Mouse (Mus musculus) lung, embryonic 15.5 days (tissue): Measurements from ENCODE around the gene Prodh2. TPM values are rescaled to one million over a fixed set of nuclear protein-coding genes. Genes with fewer than 3 reads are reported as not detected.
"Not testable (repeated sequence)": the region's sequence is repeated elsewhere in the genome, so short reads cannot be mapped to it uniquely, and the experiment has no call there.

Experiments
- ATAC-seq: fragments of 200-750 bp; cut with Nextera tagmentation; 2 replicates; pipeline ENCODE4 v1.8.0; 2017; ENCODE audit warnings: moderate number of reproducible peaks, borderline replicate concordance; ENCODE audit not compliant: low FRiP score, low TSS enrichment; ENCODE audit errors: extremely low read depth
- H3K27ac ChIP-seq: fragments of 300-500 bp; sonication (generic); 2 replicates; pipeline ENCODE4 v1.5.1; 2015; ENCODE audit warnings: moderate library complexity, mild to moderate bottlenecking, inconsistent platforms
- H3K27me3 ChIP-seq: fragments of 300-500 bp; sonication (generic); 2 replicates; pipeline ENCODE4 v1.6.1; 2015; ENCODE audit warnings: inconsistent platforms
- H3K36me3 ChIP-seq: fragments of 300-500 bp; sonication (generic); 2 replicates; pipeline ENCODE4 v1.6.1; 2015; ENCODE audit warnings: inconsistent platforms
- H3K4me1 ChIP-seq: fragments of 300-500 bp; sonication (generic); 2 replicates; pipeline ENCODE4 v1.6.1; 2015; ENCODE audit warnings: inconsistent platforms
- H3K4me2 ChIP-seq: fragments of 300-500 bp; sonication (generic); 2 replicates; pipeline ENCODE4 v1.6.1; 2015; ENCODE audit warnings: inconsistent platforms, mild to moderate bottlenecking, moderate library complexity
- H3K4me3 ChIP-seq: fragments of 300-500 bp; sonication (generic); 2 replicates; pipeline ENCODE4 v1.5.1; 2015; ENCODE audit warnings: mild to moderate bottlenecking, inconsistent platforms
- H3K9ac ChIP-seq: fragments of 300-500 bp; sonication (generic); 2 replicates; pipeline ENCODE4 v1.6.1; 2015; ENCODE audit warnings: inconsistent platforms
- H3K9me3 ChIP-seq: fragments of 300-500 bp; sonication (generic); 2 replicates; pipeline ENCODE4 v1.6.1; 2016; ENCODE audit warnings: inconsistent platforms
- WGBS: fragments of 180-500 bp; shearing (Covaris S2); methylation state at CpG from one replicate; pipeline ENCODE4 v1.1.7; 2015; 5-methylcytosine and 5-hydroxymethylcytosine counted together
- polyA plus RNA-seq: library from polyadenylated mRNA; unstranded; fragments of >200 nt; fragmentation: Nextera tagmentation; extraction: Ambion mirVana; gene quantifications from 2 replicates; pipeline ENCODE4 v1.2.1, GENCODE M21; 2015

The Prodh2 gene
- polyA plus RNA-seq, 1 experiment from 2014 or later, result 0.25 TPM

GRCm38 (mm10) chr7:30457629-30458330 is 35.6 kb upstream of the Prodh2 start, which contains the start of the genes Kirrel2 and Nphs1:
Kirrel2 (minus strand) TSS chr7:30457690.
Nphs1 (plus strand) TSS chr7:30458315.
- H3K9me3 ChIP-seq, result no peaks in the 10 kb centered on the region
- no peak for ATAC-seq
- WGBS, result 2% methylated on average over 16 of the region's 16 CpGs
- H3K27ac ChIP-seq, result no peak within 1 kb of the TSS
- H3K4me2 ChIP-seq, result no peak within 1 kb of the TSS
- 0 out of 2 replicates have a peak, but pooled peaks cover 3% of the 10 kb centered on the region for H3K4me1 ChIP-seq
- H3K36me3 ChIP-seq, result no peaks in the 10 kb centered on the region
- peaks cover 97% of the 10 kb centered on the region for H3K27me3 ChIP-seq
- H3K9ac ChIP-seq, result no peak within 1 kb of the TSS
- no peak within 1 kb of the TSS for H3K4me3 ChIP-seq

- WGBS, result 30% methylated on average over 6 of the region's 6 CpGs
- no peaks in the 10 kb centered on the region for H3K36me3 ChIP-seq
- no peak overlapping the region for H3K27ac ChIP-seq
- H3K4me3 ChIP-seq, result no peak overlapping the region
- H3K4me2 ChIP-seq, result no peak overlapping the region
- H3K27me3 ChIP-seq, result peaks cover 96% of the 10 kb centered on the region
- no peaks in the 10 kb centered on the region for H3K9me3 ChIP-seq
- no peak for ATAC-seq
- H3K4me1 ChIP-seq, result no peaks in the 10 kb centered on the region
- no peak overlapping the region for H3K9ac ChIP-seq
Observed at GRCm38 (mm10) chr7:30459484-30459883, 33.9 kb upstream of the Prodh2 start.

- Histone ChIP-seq H3K36me3 (no peaks in the 10 kb centered on the region), H3K9me3 (no peaks in the 10 kb centered on the region), H3K9ac (no peak overlapping the region), H3K4me1 (no peaks in the 10 kb centered on the region), H3K27me3 (peaks cover 97% of the 10 kb centered on the region), H3K4me2 (no peak overlapping the region), H3K4me3 (no peak overlapping the region), H3K27ac (no peak overlapping the region)
- 32% methylated on average over 7 of the region's 7 CpGs for WGBS
- ATAC-seq, result no peak
Observed at GRCm38 (mm10) chr7:30463568-30463967, 29.9 kb upstream of the Prodh2 start.

DNA sequence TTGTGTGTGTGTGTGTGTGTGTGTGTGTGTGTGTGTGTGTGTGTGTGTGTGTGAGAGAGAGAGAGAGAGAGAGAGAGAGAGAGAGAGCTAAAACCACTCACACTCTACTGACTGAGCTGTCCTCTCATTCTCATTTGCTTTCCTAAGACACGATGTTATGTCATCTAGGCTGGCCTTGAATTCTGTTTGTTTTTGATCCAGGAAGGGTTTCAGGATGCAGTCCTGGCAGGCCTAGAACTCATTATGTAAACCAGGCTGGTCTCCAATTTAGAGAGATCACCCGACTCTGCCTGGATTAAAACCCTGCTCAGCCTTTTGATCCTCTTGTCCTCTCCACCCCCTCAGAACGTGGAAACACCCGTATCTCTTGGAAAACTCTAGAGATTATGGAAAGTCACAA is 29.4 kb upstream of the Prodh2 start:
- H3K27ac ChIP-seq, result no peak overlapping the region
- no peaks in the 10 kb centered on the region for H3K36me3 ChIP-seq
- H3K4me3 ChIP-seq, result no peak overlapping the region
- no peaks in the 10 kb centered on the region for H3K4me1 ChIP-seq
- no peaks in the 10 kb centered on the region for H3K9me3 ChIP-seq
- ATAC-seq, result no peak
- H3K9ac ChIP-seq, result no peak overlapping the region
- H3K4me2 ChIP-seq, result no peak overlapping the region
- 19% methylated on average over 4 of the region's 4 CpGs for WGBS
- H3K27me3 ChIP-seq, result peaks cover 94% of the 10 kb centered on the region

- H3K36me3 ChIP-seq, result no peaks in the 10 kb centered on the region
- H3K27ac ChIP-seq, result no peak overlapping the region
- no peak overlapping the region for H3K9ac ChIP-seq
- no peak for ATAC-seq
- H3K27me3 ChIP-seq, result peaks cover 86% of the 10 kb centered on the region
- H3K9me3 ChIP-seq, result no peaks in the 10 kb centered on the region
- no peak overlapping the region for H3K4me3 ChIP-seq
- 10% methylated on average over 6 of the region's 6 CpGs for WGBS
- no peak overlapping the region for H3K4me2 ChIP-seq
- H3K4me1 ChIP-seq, result no peaks in the 10 kb centered on the region
Observed at GRCm38 (mm10) chr7:30464816-30465300, 28.6 kb upstream of the Prodh2 start.

GRCm38 (mm10) chr7:30472411-30472810 is 21.0 kb upstream of the Prodh2 start:
- H3K4me2 ChIP-seq, result no peak overlapping the region
- peaks cover 13% of the 10 kb centered on the region for H3K27me3 ChIP-seq
- H3K36me3 ChIP-seq, result no peaks in the 10 kb centered on the region
- H3K4me1 ChIP-seq, result no peaks in the 10 kb centered on the region
- peaks cover 4% of the 10 kb centered on the region; the same call in 1 of the 2 replicates for H3K9me3 ChIP-seq
- no peak for ATAC-seq
- H3K9ac ChIP-seq, result no peak overlapping the region
- no peak overlapping the region for H3K4me3 ChIP-seq
- no peak overlapping the region for H3K27ac ChIP-seq
- 47% methylated on average over 5 of the region's 5 CpGs for WGBS

DNA sequence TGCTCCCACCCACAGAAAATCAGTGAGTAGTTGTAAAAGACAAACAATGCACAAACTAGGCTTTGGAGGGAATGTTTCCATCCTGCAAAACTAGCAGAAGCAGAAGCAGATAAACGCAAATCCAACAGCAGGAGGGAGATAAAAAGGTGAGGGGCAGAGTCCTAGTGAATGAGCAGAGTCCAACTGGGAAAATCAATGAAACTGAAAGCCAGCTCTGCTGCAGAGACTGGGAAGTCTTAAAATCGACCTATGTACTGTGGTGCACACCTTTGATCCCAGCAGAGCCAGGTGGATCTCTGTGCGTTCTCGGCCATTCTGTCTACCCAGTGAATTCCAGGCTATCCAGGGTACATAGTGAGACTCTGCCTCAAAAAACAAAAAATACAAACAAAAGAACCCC is 18.4 kb upstream of the Prodh2 start:
- WGBS, result 58% methylated on average over 4 of the region's 4 CpGs
- H3K4me1 ChIP-seq, result no peaks in the 10 kb centered on the region
- no peaks in the 10 kb centered on the region for H3K36me3 ChIP-seq
- no peak overlapping the region for H3K4me2 ChIP-seq
- H3K27ac ChIP-seq, result no peak overlapping the region
- peaks cover 5% of the 10 kb centered on the region; the same call in 1 of the 2 replicates for H3K27me3 ChIP-seq
- no peak overlapping the region for H3K9ac ChIP-seq
- H3K4me3 ChIP-seq, result no peak overlapping the region
- peaks cover 4% of the 10 kb centered on the region; the same call in 1 of the 2 replicates for H3K9me3 ChIP-seq
- no peak for ATAC-seq

GRCm38 (mm10) chr7:30476136-30476535 is 17.3 kb upstream of the Prodh2 start:
- 86% methylated on average over 7 of the region's 7 CpGs for WGBS
- not testable (repeated sequence) for H3K9me3 ChIP-seq, H3K27ac ChIP-seq, H3K9ac ChIP-seq, ATAC-seq, H3K4me1 ChIP-seq, H3K4me2 ChIP-seq, H3K4me3 ChIP-seq, H3K36me3 ChIP-seq, H3K27me3 ChIP-seq

- Histone ChIP-seq H3K4me1 (no peaks in the 10 kb centered on the region), H3K27me3 (peaks cover 5% of the 10 kb centered on the region; the same call in 1 of the 2 replicates), H3K9ac (no peak overlapping the region), H3K36me3 (no peaks in the 10 kb centered on the region), H3K27ac (no peak overlapping the region), H3K9me3 (no peaks in the 10 kb centered on the region), H3K4me3 (peak overlapping the region; percentile 17; the same call in 1 of the 2 replicates), H3K4me2 (peak overlapping the region; percentile 45)
- no peak for ATAC-seq
- 6% methylated on average over 30 of the region's 32 CpGs for WGBS
Observed at GRCm38 (mm10) chr7:30477415-30478381, 15.7 kb upstream of the Prodh2 start.

- Histone ChIP-seq H3K4me3 (no peak overlapping the region), H3K27me3 (no peaks in the 10 kb centered on the region), H3K9ac (no peak overlapping the region), H3K36me3 (no peaks in the 10 kb centered on the region), H3K9me3 (no peaks in the 10 kb centered on the region), H3K27ac (no peak overlapping the region), H3K4me2 (no peak overlapping the region), H3K4me1 (no peaks in the 10 kb centered on the region)
- 14% methylated on average over 8 of the region's 8 CpGs for WGBS
- no peak for ATAC-seq
Observed at GRCm38 (mm10) chr7:30484250-30484649, 9.2 kb upstream of the Prodh2 start.

- ATAC-seq, result no peak
- H3K4me1 ChIP-seq, result no peaks in the 10 kb centered on the region
- H3K4me2 ChIP-seq, result no peak overlapping the region
- H3K9ac ChIP-seq, result no peak overlapping the region
- no peak overlapping the region for H3K27ac ChIP-seq
- H3K4me3 ChIP-seq, result no peak overlapping the region
- 26% methylated on average over 16 of the region's 16 CpGs for WGBS
- H3K9me3 ChIP-seq, result no peaks in the 10 kb centered on the region
- H3K36me3 ChIP-seq, result no peaks in the 10 kb centered on the region
- peaks cover 13% of the 10 kb centered on the region for H3K27me3 ChIP-seq
Observed at GRCm38 (mm10) chr7:30490251-30490956, 3.0 kb upstream of the Prodh2 start.
